Mouse (Mus musculus) neural tube, postnatal 0 days (tissue): ENCODE results near the gene Zfp974. TPM values are rescaled to one million over a fixed set of nuclear protein-coding genes. Genes with fewer than 3 reads are reported as not detected.

Experiments used
- polyA plus RNA-seq: library from polyadenylated mRNA; unstranded; fragments of >200 nt; fragmentation: Nextera tagmentation; extraction: Ambion mirVana; gene quantifications from 2 replicates; pipeline ENCODE4 v1.2.1, GENCODE M21; 2015

Gene Zfp974
- 6.3 and 7.6 TPM in 2 replicates for polyA plus RNA-seq

DNA sequence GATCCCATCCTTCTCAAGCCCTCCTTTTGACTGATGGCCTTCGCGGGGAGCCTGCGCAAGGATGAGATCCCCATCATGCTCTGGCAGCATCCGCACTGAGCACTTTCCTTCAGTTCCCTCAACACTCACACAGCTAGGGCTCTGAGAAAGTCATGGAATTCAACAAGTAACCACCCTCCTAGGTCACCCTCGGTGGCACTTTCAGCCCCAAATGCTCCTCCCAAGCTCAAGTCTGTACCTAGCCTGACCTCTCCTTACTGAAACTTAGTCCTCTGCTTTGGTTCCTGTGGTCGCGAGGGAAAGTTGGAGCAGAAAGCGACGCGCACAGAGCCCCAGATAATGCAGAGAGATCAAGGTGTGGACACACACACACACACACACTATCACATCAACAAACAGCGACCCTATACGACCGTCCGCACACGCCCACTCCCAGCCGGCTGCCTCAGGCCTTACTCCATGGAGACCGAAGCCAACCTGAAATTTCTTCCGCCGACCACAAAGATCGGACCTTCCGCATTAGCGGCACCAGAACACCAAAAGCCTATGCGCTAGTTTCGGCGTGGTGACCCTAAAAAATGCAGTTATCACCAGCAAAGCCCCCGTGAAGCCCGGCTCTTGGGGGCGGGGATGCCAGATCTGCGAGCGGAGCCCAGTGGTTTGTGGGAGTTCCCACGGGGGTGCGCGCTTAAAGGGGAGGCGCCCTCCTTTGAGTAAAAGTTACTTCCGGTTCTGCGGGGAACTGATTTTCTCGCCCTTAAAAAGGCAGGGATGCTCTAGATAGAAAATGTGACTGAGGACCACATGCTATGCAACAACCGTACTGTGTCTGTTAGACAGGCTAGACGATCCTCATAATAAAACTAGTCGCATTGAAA is at the start of gene Zfp974:
Gene Zfp974, minus strand, starts transcription at position 643 of the 878 bp plus-strand sequence.

Other genes starting within 250 kb of the Zfp974 start
- 9.3 and 9.7 TPM in 2 replicates for gene Zfp607b, start 240.1 kb downstream of the Zfp974 start, polyA plus RNA-seq
- 44.0 and 44.3 TPM in 2 replicates for gene Zfp60, start 198.1 kb downstream of the Zfp974 start, polyA plus RNA-seq
- gene Zfp626, start 122.3 kb downstream of the Zfp974 start, polyA plus RNA-seq, result 1.5 and 1.7 TPM in 2 replicates
- gene Zfp59, start 90.9 kb downstream of the Zfp974 start, polyA plus RNA-seq, result 5.8 and 6.1 TPM in 2 replicates
- 0.79 and 0.95 TPM in 2 replicates for gene Zfp607a, start 71.9 kb downstream of the Zfp974 start, polyA plus RNA-seq
- gene Zfp780b, start 49.7 kb upstream of the Zfp974 start, polyA plus RNA-seq, result 23.5 and 24.4 TPM in 2 replicates
- gene Zfp850, start 84.7 kb upstream of the Zfp974 start, polyA plus RNA-seq, result 2.2 and 3.3 TPM in 2 replicates
- 242 and 253 TPM in 2 replicates for gene Psmc4, start 120.6 kb upstream of the Zfp974 start, polyA plus RNA-seq
- gene Fcgbp, start 141.8 kb upstream of the Zfp974 start, polyA plus RNA-seq, result 0.98 and 1.0 TPM in 2 replicates
- gene 9530053A07Rik, start 200.0 kb upstream of the Zfp974 start, polyA plus RNA-seq, result 0.06 and 0.09 TPM in 2 replicates
- 61.6 and 68.4 TPM in 2 replicates for gene Fbl, start 240.2 kb upstream of the Zfp974 start, polyA plus RNA-seq